Mouse (Mus musculus): ENCODE measurements around the gene Ankmy1. TPM values are rescaled to one million over a fixed set of nuclear protein-coding genes. Genes with fewer than 3 reads are reported as not detected.

Gene Ankmy1
- total RNA-seq, 1 experiment from 2014 or later = 0.93 TPM

DNA sequence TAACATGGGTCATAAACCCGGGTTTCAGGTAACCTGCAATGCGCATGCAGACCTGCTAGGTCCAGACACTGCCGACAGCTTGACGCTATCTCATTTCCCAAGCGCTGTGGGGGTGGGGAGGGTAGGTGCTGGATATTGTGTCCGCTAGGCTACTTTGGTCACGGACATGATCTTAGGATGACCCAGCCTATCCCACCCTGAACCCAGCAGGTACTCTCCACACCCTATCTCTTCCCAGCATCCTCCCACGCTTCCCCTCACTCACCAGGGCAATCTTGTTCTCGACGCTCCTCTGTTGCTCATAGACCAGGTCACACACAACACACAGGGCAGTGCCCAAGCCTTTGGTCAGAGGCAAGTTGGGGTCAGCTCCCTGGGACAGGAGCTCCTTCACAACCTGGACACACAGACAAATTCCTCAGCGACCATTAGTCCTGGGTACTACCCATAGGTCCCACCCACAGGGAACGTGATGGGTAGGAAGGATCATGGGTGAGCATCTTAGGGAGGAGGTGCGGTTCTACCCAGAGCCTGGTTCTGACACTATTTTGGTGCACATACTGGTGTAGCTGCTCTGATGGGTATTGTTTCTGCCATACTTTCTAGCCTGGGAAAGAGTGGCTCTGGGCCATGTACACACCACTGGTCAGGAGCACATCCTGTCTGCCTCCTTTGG, 24.5 kb downstream of the Ankmy1 start:
- ATAC-seq (ENCODE audit: extremely low read depth, insufficient number of reproducible peaks, low FRiP score, poor library complexity, severe bottlenecking) = no peak

GRCm38 (mm10) chr1:92877431-92877978, 25.2 kb downstream of the Ankmy1 start:
- no peak for ATAC-seq (ENCODE audit: extremely low read depth, insufficient number of reproducible peaks, low FRiP score, poor library complexity, severe bottlenecking)

GRCm38 (mm10) chr1:92875360-92876111, 27.2 kb downstream of the Ankmy1 start:
- no peak for ATAC-seq (ENCODE audit: extremely low read depth, insufficient number of reproducible peaks, low FRiP score, poor library complexity, severe bottlenecking)

DNA sequence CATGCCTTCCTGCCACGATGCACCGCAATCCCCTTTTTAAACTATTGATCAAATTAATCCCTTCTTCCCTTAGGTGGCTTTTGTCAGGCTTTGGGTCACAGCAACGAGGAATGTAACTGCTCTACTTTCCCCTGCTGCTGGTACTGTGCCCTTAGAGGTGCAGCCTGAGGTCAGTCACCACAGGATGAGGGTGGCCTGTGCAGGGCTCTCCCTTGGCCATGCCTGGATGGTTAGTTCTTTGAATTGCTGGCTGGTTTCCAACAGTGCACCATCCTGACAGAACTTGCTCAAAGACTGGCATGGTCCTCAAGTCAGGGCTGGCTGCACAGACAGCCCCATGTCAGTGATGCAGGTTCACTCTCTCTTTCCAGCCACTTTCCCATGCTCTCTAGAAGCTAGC, 28.7 kb downstream of the Ankmy1 start:
- ATAC-seq (ENCODE audit: extremely low read depth, insufficient number of reproducible peaks, low FRiP score, poor library complexity, severe bottlenecking) = no peak

DNA sequence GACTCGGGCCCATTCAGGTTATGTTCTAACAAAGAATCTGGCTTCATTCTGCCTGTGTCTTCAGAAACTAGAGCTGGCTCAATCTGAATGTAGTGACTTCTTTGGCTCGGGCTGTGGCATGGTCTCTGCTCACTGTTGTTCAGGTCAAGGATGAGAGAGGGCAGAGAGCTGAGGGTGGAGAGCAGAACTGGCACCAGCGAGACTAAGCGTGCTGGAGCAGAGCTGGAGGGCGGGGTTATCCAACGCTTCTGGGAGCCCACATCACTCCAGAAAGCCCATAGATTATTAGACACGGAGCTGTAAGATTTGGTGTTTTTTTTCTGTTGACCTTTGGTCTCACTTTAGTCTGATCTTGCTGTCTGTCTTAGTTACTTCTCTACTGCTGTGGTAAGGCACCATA, 30.0 kb downstream of the Ankmy1 start:
- no peak for ATAC-seq (ENCODE audit: extremely low read depth, insufficient number of reproducible peaks, low FRiP score, poor library complexity, severe bottlenecking)

DNA sequence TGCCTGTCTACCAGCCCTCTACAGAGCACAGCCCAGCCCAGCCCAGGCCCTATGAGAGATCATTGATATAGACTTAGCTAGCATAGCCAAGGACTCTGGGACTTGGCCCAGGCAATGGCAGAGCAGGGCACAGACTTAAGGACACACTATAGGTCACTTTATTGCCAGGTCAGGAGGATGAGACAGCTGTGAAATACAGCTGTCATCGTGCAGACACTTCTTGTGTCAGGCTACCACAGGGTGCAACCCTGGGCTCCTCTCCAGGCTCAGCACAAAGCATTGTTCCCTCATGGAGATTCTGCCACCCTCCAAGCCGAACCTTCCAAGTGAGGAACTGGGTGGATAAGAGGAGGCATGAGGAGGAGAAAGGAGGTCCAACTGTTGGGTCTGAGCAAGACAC, 32.7 kb downstream of the Ankmy1 start:
- no peak for ATAC-seq (ENCODE audit: extremely low read depth, insufficient number of reproducible peaks, low FRiP score, poor library complexity, severe bottlenecking)

DNA sequence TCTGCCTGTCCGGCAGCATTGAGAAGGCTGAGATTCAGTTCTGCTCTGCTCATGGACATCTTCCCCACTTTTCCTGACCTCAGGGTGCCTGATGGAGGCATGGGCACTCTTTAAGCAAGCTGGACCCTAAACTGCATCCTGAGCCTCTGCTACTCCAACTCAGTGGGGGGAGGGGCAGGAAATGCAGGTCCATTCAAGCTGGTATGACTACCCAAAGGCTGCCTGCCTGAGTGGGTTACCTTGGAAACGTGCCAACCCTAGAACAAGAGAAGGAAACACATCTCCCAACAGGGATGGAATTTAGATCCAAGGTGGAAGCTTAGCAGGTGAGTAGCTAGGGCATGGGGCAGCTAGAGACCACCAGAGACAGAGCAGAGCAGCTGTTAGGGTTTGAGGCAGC, 36.5 kb downstream of the Ankmy1 start:
- ATAC-seq (ENCODE audit: extremely low read depth, insufficient number of reproducible peaks, low FRiP score, poor library complexity, severe bottlenecking) = no peak

DNA sequence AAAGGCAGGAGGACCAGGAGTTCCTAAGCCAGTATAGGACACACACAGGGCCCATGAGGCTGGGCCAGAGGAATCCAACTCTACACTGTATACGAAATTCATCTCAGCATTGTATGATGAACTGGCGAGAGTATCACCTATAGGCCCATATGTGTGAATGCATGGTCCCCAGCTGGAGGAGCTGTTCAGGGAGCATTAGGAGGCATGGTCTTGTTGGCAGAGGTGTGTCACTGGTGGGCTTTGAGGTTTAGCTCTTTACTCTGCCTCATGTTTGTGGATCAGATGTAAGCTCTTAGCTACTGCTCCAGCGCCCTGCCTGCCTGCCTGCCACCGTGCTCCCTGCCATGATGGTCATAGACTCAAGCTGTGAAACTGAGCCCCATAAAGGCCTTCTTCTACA, 39.4 kb downstream of the Ankmy1 start:
- ATAC-seq (ENCODE audit: extremely low read depth, insufficient number of reproducible peaks, low FRiP score, poor library complexity, severe bottlenecking) = no peak

- no peak for ATAC-seq (ENCODE audit: extremely low read depth, insufficient number of reproducible peaks, low FRiP score, poor library complexity, severe bottlenecking)
These were observed 41.2 kb downstream of the Ankmy1 start for GRCm38 (mm10) chr1:92861503-92861902.

DNA sequence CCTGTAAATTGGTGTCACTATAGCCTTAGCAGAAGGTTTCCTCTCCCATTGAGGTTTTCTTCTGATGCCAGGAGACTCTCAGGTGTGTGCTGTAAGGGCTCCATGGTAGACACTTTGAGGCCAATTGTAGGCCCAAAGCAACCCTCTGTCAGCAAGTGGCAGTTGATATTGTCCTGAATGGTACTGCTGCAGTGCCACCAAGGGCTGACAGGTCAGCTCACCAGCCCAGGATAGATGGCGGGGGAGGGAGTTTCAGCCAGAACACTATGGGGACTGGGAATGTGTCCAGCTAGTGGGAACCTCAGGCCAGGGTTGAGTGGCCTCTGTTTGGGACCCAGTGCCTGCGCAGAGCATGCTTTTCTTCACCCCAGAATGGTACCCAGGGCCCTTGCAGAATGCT, 50.3 kb downstream of the Ankmy1 start:
- ATAC-seq (ENCODE audit: extremely low read depth, insufficient number of reproducible peaks, low FRiP score, poor library complexity, severe bottlenecking) = no peak

- peak; percentile 17; the same call in 1 of the 2 replicates for ATAC-seq (ENCODE audit: extremely low read depth, insufficient number of reproducible peaks, low FRiP score, poor library complexity, severe bottlenecking)
These were observed 52.6 kb downstream of the Ankmy1 start for GRCm38 (mm10) chr1:92849938-92850574.

DNA sequence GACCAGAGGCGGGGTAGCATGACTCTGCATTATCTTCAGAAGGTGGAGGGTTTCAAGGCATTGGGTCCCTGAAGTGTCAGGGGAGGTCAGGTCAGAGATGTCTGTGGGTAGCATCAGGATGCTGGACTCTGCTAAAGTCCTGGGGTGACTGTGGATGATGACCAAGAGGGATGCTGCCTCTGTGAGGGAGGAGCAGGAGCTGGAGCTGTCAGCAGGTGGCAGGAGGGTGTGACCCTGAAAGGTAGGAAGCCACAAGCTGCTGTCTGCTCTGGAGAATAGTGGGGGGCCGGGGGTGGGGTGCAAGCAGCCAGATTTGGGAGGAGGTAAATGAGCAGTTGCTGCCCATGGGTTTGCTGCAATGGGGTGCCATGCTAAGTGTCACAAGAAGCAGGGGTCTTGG, 53.2 kb downstream of the Ankmy1 start:
- ATAC-seq (ENCODE audit: extremely low read depth, insufficient number of reproducible peaks, low FRiP score, poor library complexity, severe bottlenecking) = no peak

GRCm38 (mm10) chr1:92847873-92848839, 54.5 kb downstream of the Ankmy1 start:
- ATAC-seq (ENCODE audit: extremely low read depth, insufficient number of reproducible peaks, low FRiP score, poor library complexity, severe bottlenecking) = no peak

DNA sequence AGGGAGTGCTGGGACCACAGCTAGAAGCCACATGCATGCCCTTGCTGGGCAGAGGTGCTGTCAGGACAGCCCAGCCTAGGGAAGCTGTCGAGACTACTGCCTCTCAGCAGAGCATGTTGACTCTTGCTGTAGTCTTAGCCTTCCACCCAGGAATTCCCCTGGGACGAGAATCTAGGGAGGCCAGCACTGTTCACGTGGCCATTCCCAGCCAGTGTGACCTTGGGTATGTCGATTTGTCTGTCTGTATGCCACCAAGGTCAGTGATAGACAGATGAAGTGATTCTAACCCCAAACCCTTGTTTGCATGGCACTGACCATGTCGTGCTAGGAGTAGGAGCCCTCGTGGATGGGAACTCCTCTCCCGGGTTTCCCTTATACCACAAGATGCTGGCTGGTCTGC, 56.8 kb downstream of the Ankmy1 start:
- ATAC-seq (ENCODE audit: extremely low read depth, insufficient number of reproducible peaks, low FRiP score, poor library complexity, severe bottlenecking) = no peak

DNA sequence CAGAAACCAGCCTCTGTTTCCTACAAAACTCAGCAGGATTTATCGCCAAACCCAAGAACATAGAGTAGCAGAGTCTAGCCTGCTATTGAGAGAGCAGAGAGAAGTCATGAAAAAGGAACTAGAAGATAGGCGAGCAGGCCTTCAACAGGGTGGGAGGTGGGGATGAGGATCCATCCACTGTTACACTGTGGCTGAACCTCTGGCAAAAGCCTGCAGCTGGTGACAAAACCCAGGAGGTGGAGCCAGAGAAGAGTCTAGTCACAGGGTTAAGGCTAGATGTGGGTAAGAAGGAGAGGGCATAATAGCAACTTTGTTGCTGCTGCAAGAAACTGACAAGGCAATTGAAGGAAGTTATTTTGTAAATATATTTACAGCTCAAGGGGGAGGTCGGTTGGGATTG, 61.3 kb downstream of the Ankmy1 start:
- no peak for ATAC-seq (ENCODE audit: extremely low read depth, insufficient number of reproducible peaks, low FRiP score, poor library complexity, severe bottlenecking)

GRCm38 (mm10) chr1:92840231-92840890, 62.3 kb downstream of the Ankmy1 start:
- no peak for ATAC-seq (ENCODE audit: extremely low read depth, insufficient number of reproducible peaks, low FRiP score, poor library complexity, severe bottlenecking)

- ATAC-seq (ENCODE audit: extremely low read depth, insufficient number of reproducible peaks, low FRiP score, poor library complexity, severe bottlenecking) = no peak
These were observed 63.5 kb downstream of the Ankmy1 start for GRCm38 (mm10) chr1:92839211-92839610.

Measured in neutrophil, adult 5-6 weeks (primary cell).